ENCODE assay signal across 24 mouse cellular contexts in genomic region chr10:85447869-85448268, GRCm38 (mm10).
DNase-seq lines count a peak whose midpoint lies in the region; ATAC-seq and TF ChIP-seq lines count a peak whose summit lies in the region.
"Had no signal": no experiment of that assay in that cellular context is flagged by ENCODE, and none has a peak within 500 bp of the region (broad histone marks: within the 10 kb centered on the region; RNA-seq: fewer than 3 reads in every experiment).

No protein-coding gene starts in this region.

- H3K36me3 ChIP-seq in neural tube, embryonic 13.5 days: no peaks in the 10 kb centered on the region
- peaks cover 0 to 34% of the 10 kb centered on the region in 2 experiments for H3K36me3 ChIP-seq in CH12.LX (replicated peaks in 1 of 2; ENCODE audit: control insufficient read depth in 1 of 2, insufficient read depth in 1 of 2, low read length in 1 of 2)
- H3K36me3 ChIP-seq in neural tube, embryonic 15.5 days: no peaks in the 10 kb centered on the region
- H3K36me3 ChIP-seq in hindbrain, embryonic 12.5 days: no peaks in the 10 kb centered on the region
- H3K36me3 ChIP-seq in lung, postnatal 0 days (ENCODE audit: insufficient read depth, low read length): no peaks in the 10 kb centered on the region
- H3K36me3 ChIP-seq: embryonic facial prominence, embryonic 10.5 days; embryonic facial prominence, embryonic 12.5 days; G1E had no signal

- no peak for DNase-seq in neural tube, embryonic 10.5 days (ENCODE audit: extremely low spot score, low spot score)
- peak; percentile 87 for DNase-seq in CH12.LX (ENCODE audit: extremely low read depth)
- peak; percentile 16 for DNase-seq in NIH3T3 (ENCODE audit: low read depth)
- no peak for DNase-seq in lung, postnatal 0 days (ENCODE audit: low spot score)
- DNase-seq: adrenal gland, adult 8-10 months; adrenal gland, postnatal 14 days; adrenal gland, postnatal 36 days; B cell, adult 2 months; cerebellum, adult 11-12 months; cerebellum, adult 2 months; cerebellum, adult 9-10 months; cerebellum, postnatal 10 days; cerebellum, postnatal 25 days had no signal

- TF ChIP-seq RAD21 in CH12.LX (IDR thresholded peaks at IDR 0.05; ENCODE audit: low read depth, low read length): no peak; the same call in 1 of the 2 replicates

- TF ChIP-seq CTCF in CH12.LX (conservative IDR thresholded peaks at IDR 0.05 in 1 of 2, IDR thresholded peaks at IDR 0.05 in 1 of 2; ENCODE audit: low read depth in 2 of 2, low read length in 2 of 2): no peak
- TF ChIP-seq CTCF in lung, postnatal 0 days (IDR thresholded peaks at IDR 0.05): no peak

- TF ChIP-seq POLR2A in CH12.LX (IDR thresholded peaks at IDR 0.05; ENCODE audit: low read depth, low read length): no peak

- ATAC-seq in neural tube, embryonic 13.5 days (ENCODE audit: low read depth): no peak
- no peak for ATAC-seq in neural tube, embryonic 15.5 days (ENCODE audit: low FRiP score)
- ATAC-seq in hindbrain, embryonic 12.5 days (ENCODE audit: low FRiP score): no peak
- no peak for ATAC-seq in CD4-positive, CD25-positive, alpha-beta regulatory T cell, adult 4 months
- no peak for ATAC-seq in lung, postnatal 0 days
- ATAC-seq: activated CD4-positive, CD25-positive, alpha-beta regulatory T cell, adult 4 months; forebrain, embryonic 13.5 days; forebrain, embryonic 16.5 days; Patski had no signal

- no peak overlapping the region for H3K4me3 ChIP-seq in neural tube, embryonic 13.5 days
- no peak overlapping the region for H3K4me3 ChIP-seq in CH12.LX (replicated peaks in 1 of 3; ENCODE audit: low read depth in 2 of 3, low read length in 2 of 3, poor library complexity in 1 of 3)
- no peak overlapping the region for H3K4me3 ChIP-seq in neural tube, embryonic 15.5 days (replicated peaks)
- H3K4me3 ChIP-seq in hindbrain, embryonic 12.5 days: no peak overlapping the region
- no peak overlapping the region for H3K4me3 ChIP-seq in lung, postnatal 0 days (ENCODE audit: low read depth, low read length)
- H3K4me3 ChIP-seq: embryonic facial prominence, embryonic 10.5 days; embryonic facial prominence, embryonic 12.5 days; forebrain, embryonic 13.5 days had no signal

- H3K27me3 ChIP-seq in neural tube, embryonic 13.5 days: peaks cover 26% of the 10 kb centered on the region
- no peaks in the 10 kb centered on the region for H3K27me3 ChIP-seq in CH12.LX (replicated peaks)
- H3K27me3 ChIP-seq in neural tube, embryonic 15.5 days (replicated peaks): no peaks in the 10 kb centered on the region
- H3K27me3 ChIP-seq in hindbrain, embryonic 12.5 days: peaks cover 20% of the 10 kb centered on the region
- H3K27me3 ChIP-seq in lung, postnatal 0 days (replicated peaks; ENCODE audit: insufficient read depth, low read length): no peaks in the 10 kb centered on the region
- H3K27me3 ChIP-seq: embryonic facial prominence, embryonic 12.5 days; Patski had no signal

- H3K9me3 ChIP-seq in neural tube, embryonic 13.5 days: no peaks in the 10 kb centered on the region
- no peaks in the 10 kb centered on the region for H3K9me3 ChIP-seq in CH12.LX (replicated peaks; ENCODE audit: low read length)
- no peaks in the 10 kb centered on the region for H3K9me3 ChIP-seq in neural tube, embryonic 15.5 days (replicated peaks)
- H3K9me3 ChIP-seq in hindbrain, embryonic 12.5 days (replicated peaks): no peaks in the 10 kb centered on the region
- no peaks in the 10 kb centered on the region for H3K9me3 ChIP-seq in lung, postnatal 0 days (ENCODE audit: low read length)
- H3K9me3 ChIP-seq: embryonic facial prominence, embryonic 10.5 days; embryonic facial prominence, embryonic 12.5 days; forebrain, embryonic 13.5 days had no signal

- H3K27ac ChIP-seq in neural tube, embryonic 13.5 days (replicated peaks): peak overlapping the region; percentile 57; the same call in 1 of the 2 replicates
- no peak overlapping the region for H3K27ac ChIP-seq in CH12.LX (ENCODE audit: insufficient read depth, low read depth)
- peak overlapping the region; percentile 23; the same call in 1 of the 2 replicates for H3K27ac ChIP-seq in neural tube, embryonic 15.5 days (replicated peaks)
- no peak overlapping the region for H3K27ac ChIP-seq in hindbrain, embryonic 12.5 days
- no peak overlapping the region for H3K27ac ChIP-seq in lung, postnatal 0 days (ENCODE audit: low read length)
- H3K27ac ChIP-seq: embryonic facial prominence, embryonic 10.5 days; embryonic facial prominence, embryonic 12.5 days; forebrain, embryonic 13.5 days had no signal

- WGBS in neural tube, embryonic 13.5 days: 81% methylated on average over 2 of the region's 2 CpGs
- 87% methylated on average over 2 of the region's 2 CpGs for whole genome bisulfite sequencing in neural tube, embryonic 15.5 days
- 69% methylated on average over 2 of the region's 2 CpGs for WGBS in hindbrain, embryonic 12.5 days
- WGBS in lung, postnatal 0 days: 81% methylated on average over 2 of the region's 2 CpGs

- H3K4me1 ChIP-seq in neural tube, embryonic 13.5 days (replicated peaks): peaks cover 22% of the 10 kb centered on the region
- peaks cover 12 to 75% of the 10 kb centered on the region in 2 experiments for H3K4me1 ChIP-seq in CH12.LX (ENCODE audit: control insufficient read depth in 1 of 2, insufficient read depth in 2 of 2)
- H3K4me1 ChIP-seq in neural tube, embryonic 15.5 days: peaks cover 35% of the 10 kb centered on the region
- H3K4me1 ChIP-seq in hindbrain, embryonic 12.5 days: no peaks in the 10 kb centered on the region; the same call in 1 of the 2 replicates
- H3K4me1 ChIP-seq in lung, postnatal 0 days (ENCODE audit: insufficient read depth, low read depth, low read length): no peaks in the 10 kb centered on the region
- H3K4me1 ChIP-seq: embryonic facial prominence, embryonic 12.5 days had no signal

- in situ Hi-C loops in CH12.LX (cut with MboI; ENCODE audit: low pct_ligation_motif_present, low pct_unique_long_range_greater_than_20kb, low sequenced_read_pairs): no loop called here

- dilution Hi-C loops in CH12.LX (cut with MboI; ENCODE audit: extremely low pct_ligation_motif_present, extremely low pct_unique_long_range_greater_than_20kb, low sequenced_read_pairs): no loop called here

- peak; percentile 94 for TF ChIP-seq EP300 in CH12.LX (IDR thresholded peaks at IDR 0.05; ENCODE audit: low read length)
- no peak for TF ChIP-seq EP300 in lung, postnatal 0 days (IDR thresholded peaks at IDR 0.05)

- H3K79me2 ChIP-seq in CH12.LX (replicated peaks; ENCODE audit: control insufficient read depth, extremely low read depth, insufficient read depth, poor library complexity, severe bottlenecking): no peaks in the 10 kb centered on the region

- no peak overlapping the region for H3K9ac ChIP-seq in neural tube, embryonic 13.5 days
- H3K9ac ChIP-seq in CH12.LX (ENCODE audit: insufficient read depth, low read depth): no peak overlapping the region
- H3K9ac ChIP-seq in neural tube, embryonic 15.5 days (replicated peaks): 0 out of 2 replicates have a peak overlapping the region, but pooled peaks have one; percentile 10
- no peak overlapping the region for H3K9ac ChIP-seq in hindbrain, embryonic 12.5 days
- no peak overlapping the region for H3K9ac ChIP-seq in lung, postnatal 0 days (replicated peaks; ENCODE audit: low read depth)
- H3K9ac ChIP-seq: embryonic facial prominence, embryonic 12.5 days; forebrain, embryonic 13.5 days had no signal

- no peak overlapping the region for H3K4me2 ChIP-seq in neural tube, embryonic 13.5 days
- no peak overlapping the region for H3K4me2 ChIP-seq in CH12.LX (ENCODE audit: insufficient read depth, low read depth, poor library complexity, severe bottlenecking)
- no peak overlapping the region for H3K4me2 ChIP-seq in neural tube, embryonic 15.5 days
- no peak overlapping the region for H3K4me2 ChIP-seq in hindbrain, embryonic 12.5 days (replicated peaks)
- no peak overlapping the region for H3K4me2 ChIP-seq in lung, postnatal 0 days (replicated peaks; ENCODE audit: low read depth, low read length)
- H3K4me2 ChIP-seq: embryonic facial prominence, embryonic 12.5 days; forebrain, embryonic 13.5 days had no signal

TF ChIP-seq in CH12.LX, 34 proteins besides CTCF, POLR2A, EP300 and RAD21:
- TF ChIP-seq JUN (IDR thresholded peaks at IDR 0.05; ENCODE audit: insufficient read depth, low read depth, low read length) (peak; percentile 77), MAZ (IDR thresholded peaks at IDR 0.05; ENCODE audit: low read depth, low read length) (no peak), ZNF384 (IDR thresholded peaks at IDR 0.05; ENCODE audit: low read depth, low read length) (no peak), TCF12 (IDR thresholded peaks at IDR 0.05; ENCODE audit: low read depth, low read length) (peak; percentile 63; the same call in 1 of the 2 replicates), UBTF (IDR thresholded peaks at IDR 0.05; ENCODE audit: low read depth, low read length) (no peak), ELF1 (IDR thresholded peaks at IDR 0.05; ENCODE audit: low read depth, low read length) (peak; percentile 49; the same call in 1 of the 2 replicates), ETS1 (conservative IDR thresholded peaks at IDR 0.05; ENCODE audit: low read depth, low read length) (peak; percentile 73), ZMIZ1 (IDR thresholded peaks at IDR 0.05; ENCODE audit: low read depth, low read length) (no peak), SIN3A (IDR thresholded peaks at IDR 0.05; ENCODE audit: low read length) (0 out of 2 replicates have a peak, but pooled peaks have one; percentile 38), BHLHE40 (IDR thresholded peaks at IDR 0.05; ENCODE audit: low read depth, low read length) (peak; percentile 78), NRF1 (IDR thresholded peaks at IDR 0.05; ENCODE audit: low read depth, low read length) (no peak), RCOR1 (conservative IDR thresholded peaks at IDR 0.05; ENCODE audit: low read depth, low read length) (peak; percentile 83; the same call in 1 of the 2 replicates), MAX (IDR thresholded peaks at IDR 0.05; ENCODE audit: low read length) (no peak), JUND (conservative IDR thresholded peaks at IDR 0.05; ENCODE audit: low read depth, low read length) (peak; percentile 97), MEF2A (IDR thresholded peaks at IDR 0.05; ENCODE audit: borderline replicate concordance, low read depth, low read length) (peak; percentile 78), USF1 (IDR thresholded peaks at IDR 0.05; ENCODE audit: low read depth, low read length) (no peak), ZC3H11A (IDR thresholded peaks at IDR 0.05; ENCODE audit: low read depth, low read length) (no peak), IRF4 (IDR thresholded peaks at IDR 0.05; ENCODE audit: low read depth, low read length) (peak; percentile 98)
TF ChIP-seq in CH12.LX: peak in this region for 10.

Comparison
In these comparisons a context has a peak if more than half of its experiments do, and no peak if none do; other contexts are left out.
1. H3K27ac ChIP-seq: peak in neural tube, embryonic 13.5 days (single experiment) and neural tube, embryonic 15.5 days (single experiment); none in CH12.LX (single experiment), hindbrain, embryonic 12.5 days (single experiment) and lung, postnatal 0 days (single experiment).
2. DNase-seq: peak in CH12.LX (single experiment) and NIH3T3 (single experiment); none in neural tube, embryonic 10.5 days (single experiment) and lung, postnatal 0 days (single experiment).